Mouse (Mus musculus): Measurements from ENCODE around the gene Tas1r3. TPM values are rescaled to one million over a fixed set of nuclear protein-coding genes. Genes with fewer than 3 reads are reported as not detected.

Tas1r3 gene
- polyA plus RNA-seq, 1 experiment: 0.14 TPM

GRCm38 (mm10) chr4:155823443-155823842 is 39.7 kb downstream of the Tas1r3 start:
- Histone ChIP-seq H3K27ac (ENCODE audit: insufficient read depth, low read length) (no peak overlapping the region), H3K4me3 (ENCODE audit: insufficient read depth, low read length) (no peak overlapping the region), H3K4me1 (ENCODE audit: control insufficient read depth, insufficient read depth, low read length) (no peaks in the 10 kb centered on the region)
- TF ChIP-seq CTCF (IDR thresholded peaks at IDR 0.05; ENCODE audit: borderline replicate concordance, insufficient read depth, low read length) (no peak), POLR2A (IDR thresholded peaks at IDR 0.05; ENCODE audit: low read depth, low read length) (no peak)

- H3K4me3 ChIP-seq (ENCODE audit: insufficient read depth, low read length): no peak overlapping the region
- TF ChIP-seq CTCF (IDR thresholded peaks at IDR 0.05; ENCODE audit: borderline replicate concordance, insufficient read depth, low read length): no peak
- TF ChIP-seq POLR2A (IDR thresholded peaks at IDR 0.05; ENCODE audit: low read depth, low read length): no peak
- H3K27ac ChIP-seq (ENCODE audit: insufficient read depth, low read length): no peak overlapping the region
- H3K4me1 ChIP-seq (ENCODE audit: control insufficient read depth, insufficient read depth, low read length): no peaks in the 10 kb centered on the region
These were observed 42.1 kb downstream of the Tas1r3 start for GRCm38 (mm10) chr4:155821025-155821424.

DNA sequence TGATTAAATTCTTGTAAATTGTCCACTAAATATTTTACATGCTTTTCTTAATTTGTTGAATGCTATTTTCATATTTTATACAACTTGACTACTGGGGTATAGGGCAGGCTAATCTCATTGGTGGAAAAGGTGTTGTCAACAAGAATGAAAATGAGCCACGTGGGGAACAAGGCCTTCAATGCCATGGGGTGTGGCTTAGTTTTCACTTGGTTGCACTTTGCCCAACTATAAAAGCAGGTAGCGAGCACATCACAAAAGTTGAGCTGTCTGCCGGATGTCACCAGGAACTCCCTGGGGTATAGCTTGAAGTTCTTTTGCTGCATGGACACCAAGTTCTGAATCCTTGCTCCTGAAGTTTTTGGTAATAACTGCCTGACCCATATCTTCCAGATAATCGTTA is 45.6 kb downstream of the Tas1r3 start:
- TF ChIP-seq CTCF (IDR thresholded peaks at IDR 0.05; ENCODE audit: borderline replicate concordance, insufficient read depth, low read length) (no peak), POLR2A (IDR thresholded peaks at IDR 0.05; ENCODE audit: low read depth, low read length) (no peak)
- no peak overlapping the region for H3K27ac ChIP-seq (ENCODE audit: insufficient read depth, low read length)
- H3K4me3 ChIP-seq (ENCODE audit: insufficient read depth, low read length): no peak overlapping the region
- peaks cover 4% of the 10 kb centered on the region; the same call in 1 of the 2 replicates for H3K4me1 ChIP-seq (ENCODE audit: control insufficient read depth, insufficient read depth, low read length)

DNA sequence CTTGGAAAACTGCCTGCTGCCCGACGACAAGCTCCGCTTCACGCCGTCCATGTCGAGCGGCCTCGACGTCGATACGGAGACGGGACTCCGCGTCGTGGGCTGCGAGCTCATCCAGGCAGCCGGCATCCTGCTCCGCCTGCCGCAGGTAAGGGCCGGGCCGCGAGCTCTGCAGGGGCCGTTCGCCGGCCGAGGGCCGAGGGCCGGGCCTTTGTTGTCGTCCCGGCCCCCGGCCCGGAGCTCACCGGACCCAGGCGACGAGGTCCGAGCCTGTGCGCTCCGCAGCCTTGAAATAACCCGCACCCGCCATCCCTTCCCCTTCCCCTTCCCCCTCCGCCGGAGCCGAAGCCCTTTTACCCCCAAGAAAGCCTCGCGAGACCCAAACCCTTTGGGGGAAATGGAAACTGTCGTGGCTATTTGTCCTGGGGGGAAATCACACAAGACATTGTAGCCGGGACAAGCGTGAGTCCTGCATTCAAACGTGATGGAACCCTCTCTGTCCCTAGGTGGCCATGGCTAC is 50.4 kb downstream of the Tas1r3 start:
- H3K4me1 ChIP-seq (ENCODE audit: control insufficient read depth, insufficient read depth, low read length): peaks cover 4% of the 10 kb centered on the region; the same call in 1 of the 2 replicates
- TF ChIP-seq POLR2A (IDR thresholded peaks at IDR 0.05; ENCODE audit: low read depth, low read length) (no peak), CTCF (IDR thresholded peaks at IDR 0.05; ENCODE audit: borderline replicate concordance, insufficient read depth, low read length) (no peak)

DNA sequence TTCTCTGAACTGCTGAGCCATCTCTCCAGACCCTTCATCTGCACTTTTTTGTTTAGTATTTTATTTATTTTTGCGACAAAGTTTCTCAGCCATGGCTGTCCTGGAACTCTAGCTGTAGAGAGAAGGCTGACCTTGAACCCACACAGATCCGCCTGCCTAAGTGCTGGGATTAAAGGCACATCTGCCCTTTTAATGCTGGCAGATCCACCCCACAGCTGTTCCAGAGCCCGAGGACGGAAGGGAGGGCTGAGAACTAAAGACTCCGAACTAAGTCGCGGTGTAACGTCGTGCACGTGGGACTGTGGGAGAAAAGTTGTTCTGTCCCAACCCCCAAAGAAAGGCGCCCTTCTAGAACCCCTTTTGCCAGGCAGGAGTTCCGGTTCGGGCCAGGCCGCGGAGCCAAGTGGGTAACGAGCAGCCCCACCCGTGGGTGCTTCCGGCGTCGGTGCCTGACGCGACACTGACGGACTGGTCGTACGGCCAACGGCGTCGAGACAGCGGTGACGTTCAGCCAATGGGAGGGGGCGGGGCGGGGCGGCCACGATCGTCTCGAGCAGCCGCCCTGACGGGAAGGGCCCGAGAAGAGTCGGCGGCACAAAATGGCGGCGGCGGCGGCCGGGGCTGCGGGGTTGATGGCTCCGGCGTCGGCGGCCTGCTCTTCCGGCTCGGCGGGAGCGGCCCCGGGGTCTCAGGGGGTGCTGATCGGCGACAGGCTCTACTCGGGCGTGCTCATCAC is 51.1 kb downstream of the Tas1r3 start, which contains the start of gene Ccnl2:
TSS of gene Ccnl2 (plus strand) at position 561 of the 736 bp plus-strand sequence.
- TF ChIP-seq POLR2A (IDR thresholded peaks at IDR 0.05; ENCODE audit: low read depth, low read length): peak; percentile 61
- TF ChIP-seq CTCF (IDR thresholded peaks at IDR 0.05; ENCODE audit: borderline replicate concordance, insufficient read depth, low read length): no peak
- Histone ChIP-seq H3K27ac (ENCODE audit: insufficient read depth, low read length) (peak within 1 kb of the TSS; percentile 78), H3K4me3 (ENCODE audit: insufficient read depth, low read length) (peak within 1 kb of the TSS; percentile 71), H3K4me1 (ENCODE audit: control insufficient read depth, insufficient read depth, low read length) (peaks cover 4% of the 10 kb centered on the region; the same call in 1 of the 2 replicates)

More for the DNA sequence above, 50.4 kb downstream of the Tas1r3 start:
- Histone ChIP-seq H3K27ac (ENCODE audit: insufficient read depth, low read length) (peak overlapping the region; percentile 29), H3K4me3 (ENCODE audit: insufficient read depth, low read length) (peak overlapping the region; percentile 71)

Other genes starting within 250 kb of the Tas1r3 start
- 75.2 and 77.0 TPM in 2 replicates for gene Cdk11b, start 238.5 kb downstream of the Tas1r3 start, polyA plus RNA-seq (2011; ENCODE audit: insufficient read length, low read depth, missing spikeins)
- not detected in 2 replicates for gene Gm10563, start 218.0 kb downstream of the Tas1r3 start, polyA plus RNA-seq (2011; ENCODE audit: insufficient read length, low read depth, missing spikeins)
- 80.7 and 93.1 TPM in 2 replicates for gene Mmp23, start 210.0 kb downstream of the Tas1r3 start, polyA plus RNA-seq (2011; ENCODE audit: insufficient read length, low read depth, missing spikeins)
- gene Mib2, start 194.2 kb downstream of the Tas1r3 start, polyA plus RNA-seq (2011; ENCODE audit: insufficient read length, low read depth, missing spikeins): 17.2 and 21.1 TPM in 2 replicates
- gene Fndc10, start 169.0 kb downstream of the Tas1r3 start, polyA plus RNA-seq (2011; ENCODE audit: insufficient read length, low read depth, missing spikeins): 11.1 and 16.1 TPM in 2 replicates
- 101 and 104 TPM in 2 replicates for gene Ssu72, start 158.6 kb downstream of the Tas1r3 start, polyA plus RNA-seq (2011; ENCODE audit: insufficient read length, low read depth, missing spikeins)
- gene Tmem240, start 128.6 kb downstream of the Tas1r3 start, polyA plus RNA-seq (2011; ENCODE audit: insufficient read length, low read depth, missing spikeins): 1.0 and 1.2 TPM in 2 replicates
- gene Atad3a, start 102.3 kb downstream of the Tas1r3 start, polyA plus RNA-seq (2011; ENCODE audit: insufficient read length, low read depth, missing spikeins): 48.8 and 55.2 TPM in 2 replicates
- 0.67 and 0.77 TPM in 2 replicates for gene Vwa1, start 88.7 kb downstream of the Tas1r3 start, polyA plus RNA-seq (2011; ENCODE audit: insufficient read length, low read depth, missing spikeins)
- 0.25 and 0.52 TPM in 2 replicates for gene Tmem88b, start 77.5 kb downstream of the Tas1r3 start, polyA plus RNA-seq (2011; ENCODE audit: insufficient read length, low read depth, missing spikeins)
- gene Ankrd65, start 72.9 kb downstream of the Tas1r3 start, polyA plus RNA-seq (2011; ENCODE audit: insufficient read length, low read depth, missing spikeins): not detected in 2 replicates
- 115 and 129 TPM in 2 replicates for gene Mrpl20, start 60.5 kb downstream of the Tas1r3 start, polyA plus RNA-seq (2011; ENCODE audit: insufficient read length, low read depth, missing spikeins)
- gene Ccnl2, start 50.9 kb downstream of the Tas1r3 start, polyA plus RNA-seq (2011; ENCODE audit: insufficient read length, low read depth, missing spikeins): 74.3 and 91.9 TPM in 2 replicates
- 73.1 and 74.4 TPM in 2 replicates for gene Aurkaip1, start 32.1 kb downstream of the Tas1r3 start, polyA plus RNA-seq (2011; ENCODE audit: insufficient read length, low read depth, missing spikeins)
- gene Mxra8, start 23.7 kb downstream of the Tas1r3 start, polyA plus RNA-seq (2011; ENCODE audit: insufficient read length, low read depth, missing spikeins): 441 and 484 TPM in 2 replicates
- 38.5 and 41.4 TPM in 2 replicates for gene Dvl1, start 16.0 kb downstream of the Tas1r3 start, polyA plus RNA-seq (2011; ENCODE audit: insufficient read length, low read depth, missing spikeins)
- gene Cptp, start 6.1 kb upstream of the Tas1r3 start, polyA plus RNA-seq (2011; ENCODE audit: insufficient read length, low read depth, missing spikeins): 17.4 and 21.5 TPM in 2 replicates
- 33.2 and 40.0 TPM in 2 replicates for gene Ints11, start 6.2 kb upstream of the Tas1r3 start, polyA plus RNA-seq (2011; ENCODE audit: insufficient read length, low read depth, missing spikeins)
- gene Pusl1, start 28.4 kb upstream of the Tas1r3 start, polyA plus RNA-seq (2011; ENCODE audit: insufficient read length, low read depth, missing spikeins): 23.2 and 27.1 TPM in 2 replicates
- gene Acap3, start 28.5 kb upstream of the Tas1r3 start, polyA plus RNA-seq (2011; ENCODE audit: insufficient read length, low read depth, missing spikeins): 18.1 and 25.7 TPM in 2 replicates
- 82.9 and 96.0 TPM in 2 replicates for gene Ube2j2, start 80.5 kb upstream of the Tas1r3 start, polyA plus RNA-seq (2011; ENCODE audit: insufficient read length, low read depth, missing spikeins)
- 25.2 and 31.0 TPM in 2 replicates for gene C1qtnf12, start 99.0 kb upstream of the Tas1r3 start, polyA plus RNA-seq (2011; ENCODE audit: insufficient read length, low read depth, missing spikeins)
- 5.3 and 5.4 TPM in 2 replicates for gene B3galt6, start 129.3 kb upstream of the Tas1r3 start, polyA plus RNA-seq (2011; ENCODE audit: insufficient read length, low read depth, missing spikeins)
- 172 and 187 TPM in 2 replicates for gene Sdf4, start 129.5 kb upstream of the Tas1r3 start, polyA plus RNA-seq (2011; ENCODE audit: insufficient read length, low read depth, missing spikeins)
- gene Tnfrsf4, start 150.5 kb upstream of the Tas1r3 start, polyA plus RNA-seq (2011; ENCODE audit: insufficient read length, low read depth, missing spikeins): 1.8 and 2.8 TPM in 2 replicates
- 1.4 TPM in 1 of 2 replicates, not detected in the other for gene Tnfrsf18, start 162.8 kb upstream of the Tas1r3 start, polyA plus RNA-seq (2011; ENCODE audit: insufficient read length, low read depth, missing spikeins)
- not detected in 2 replicates for gene Ttll10, start 196.1 kb upstream of the Tas1r3 start, polyA plus RNA-seq (2011; ENCODE audit: insufficient read length, low read depth, missing spikeins)
- gene 9430015G10Rik, start 246.6 kb upstream of the Tas1r3 start, polyA plus RNA-seq (2011; ENCODE audit: insufficient read length, low read depth, missing spikeins): 15.0 and 22.1 TPM in 2 replicates

Data from embryonic fibroblast, embryonic 13.5 days (primary cell).